Mouse (Mus musculus): Measurements from ENCODE around the gene Fcer2a.

Fcer2a gene

GRCm38 (mm10) chr8:3676131-3676992 is 17.6 kb downstream of the Fcer2a start, which contains the start of gene Trappc5:
Gene Trappc5 (plus strand): TSS chr8:3676299.
- peak; percentile 95 to 96 for DNase-seq

GRCm38 (mm10) chr8:3674671-3675070 is 19.3 kb downstream of the Fcer2a start:
- no peak for DNase-seq

GRCm38 (mm10) chr8:3671980-3672491 is 21.9 kb downstream of the Fcer2a start, which contains the start of gene Fcor:
Gene Fcor (minus strand): TSS chr8:3672362.
- peak; percentile 83 to 93 for DNase-seq

GRCm38 (mm10) chr8:3670388-3670787 is 23.6 kb downstream of the Fcer2a start:
- DNase-seq, result peak in 1 of 2 experiments; percentile 19

- no peak for DNase-seq
Observed at GRCm38 (mm10) chr8:3665507-3665906, 28.5 kb downstream of the Fcer2a start, which contains the start of gene Mcemp1. Gene Mcemp1 (plus strand): TSS chr8:3665754.

GRCm38 (mm10) chr8:3664405-3664804 is 29.6 kb downstream of the Fcer2a start:
- DNase-seq, result no peak

- no peak for DNase-seq
Observed at GRCm38 (mm10) chr8:3660889-3661288, 33.1 kb downstream of the Fcer2a start.

- peak in 1 of 2 experiments; percentile 33 for DNase-seq
Observed at GRCm38 (mm10) chr8:3656725-3657381, 37.1 kb downstream of the Fcer2a start.

GRCm38 (mm10) chr8:3655526-3655925 is 38.4 kb downstream of the Fcer2a start, which contains the start of gene Retn:
Gene Retn (plus strand): TSS chr8:3655770.
- no peak for DNase-seq

GRCm38 (mm10) chr8:3654726-3655508 is 39.1 kb downstream of the Fcer2a start:
- DNase-seq, result no peak

- DNase-seq, result no peak
Observed at GRCm38 (mm10) chr8:3652845-3653244, 41.1 kb downstream of the Fcer2a start.

- no peak for DNase-seq
Observed at GRCm38 (mm10) chr8:3648990-3649389, 45.0 kb downstream of the Fcer2a start.

GRCm38 (mm10) chr8:3648268-3648667 is 45.7 kb downstream of the Fcer2a start:
- no peak for DNase-seq

GRCm38 (mm10) chr8:3647561-3647960 is 46.4 kb downstream of the Fcer2a start:
- DNase-seq, result peak in 1 of 2 experiments; percentile 8

- no peak for DNase-seq
Observed at GRCm38 (mm10) chr8:3646824-3647531, 47.0 kb downstream of the Fcer2a start.

GRCm38 (mm10) chr8:3645804-3646203 is 48.2 kb downstream of the Fcer2a start:
- peak; percentile 54 to 83 for DNase-seq
